Mouse (Mus musculus): Measurements from ENCODE around the gene Cyp39a1. TPM values are rescaled to one million over a fixed set of nuclear protein-coding genes. Genes with fewer than 3 reads are reported as not detected.

Cyp39a1 gene
- polyA plus RNA-seq, 1 experiment from 2014 or later = 27.0 TPM

DNA sequence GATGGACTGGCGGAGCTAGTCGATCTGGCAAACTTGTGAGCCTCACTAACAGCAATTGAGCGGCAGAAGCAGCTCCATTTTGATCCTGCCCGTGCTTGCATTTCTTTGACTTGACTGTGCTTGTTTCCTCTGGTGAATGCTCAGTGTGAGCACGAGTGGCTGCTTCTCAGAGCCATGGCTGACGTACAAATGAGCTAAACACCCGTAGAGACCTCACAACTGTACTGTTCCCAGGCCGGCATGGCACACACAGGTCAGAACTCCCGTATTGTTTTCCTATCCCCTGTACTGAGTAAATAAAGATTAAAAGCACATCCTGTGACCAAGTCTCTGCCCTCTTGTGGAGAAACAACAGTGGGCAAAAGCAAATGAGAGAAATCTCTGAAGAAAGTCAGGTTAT is 22.4 kb downstream of the Cyp39a1 start:
- no peaks in the 10 kb centered on the region for H3K27me3 ChIP-seq
- H3K9me3 ChIP-seq = no peaks in the 10 kb centered on the region
- 77% methylated on average over 9 of the region's 9 CpGs for WGBS
- H3K27ac ChIP-seq = no peak overlapping the region
- no peak for ATAC-seq (ENCODE audit: insufficient number of reproducible peaks, low FRiP score, low TSS enrichment, low read depth)
- no peak overlapping the region for H3K9ac ChIP-seq
- H3K4me3 ChIP-seq = no peak overlapping the region
- no peaks in the 10 kb centered on the region for H3K4me1 ChIP-seq
- no peak overlapping the region for H3K4me2 ChIP-seq
- peaks cover 31% of the 10 kb centered on the region for H3K36me3 ChIP-seq

DNA sequence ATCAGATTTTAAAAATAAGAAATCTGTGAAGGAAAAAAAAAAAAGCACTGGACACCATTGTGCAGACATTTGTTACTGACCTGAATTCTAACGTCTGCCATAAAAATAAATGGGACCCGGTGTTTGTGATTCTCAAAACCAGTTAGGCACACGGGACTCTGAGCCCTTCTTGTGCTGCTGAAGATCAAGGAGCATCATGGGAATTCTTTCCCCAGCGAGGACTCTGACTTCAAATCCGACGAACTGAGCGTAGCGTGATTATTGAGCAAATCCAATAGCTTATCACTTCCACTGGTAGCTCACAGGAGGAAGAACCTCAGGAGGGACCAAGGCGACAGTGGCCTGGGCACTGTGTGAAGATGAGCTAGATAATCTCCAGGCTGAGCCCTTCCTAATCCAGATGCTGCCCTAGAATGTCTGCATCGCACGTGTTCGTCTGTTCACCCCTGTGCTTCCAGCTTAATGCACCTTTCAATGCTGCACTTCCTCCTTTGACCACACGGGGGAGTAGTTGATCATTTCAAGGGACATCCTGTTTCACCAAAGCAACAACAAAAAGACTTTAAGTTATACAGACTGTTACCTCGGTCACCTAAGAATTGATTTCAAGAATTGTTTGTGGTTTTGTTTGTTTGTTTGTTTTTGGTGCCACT is 31.9 kb downstream of the Cyp39a1 start:
- whole genome bisulfite sequencing = 45% methylated on average over 14 of the region's 14 CpGs
- H3K4me2 ChIP-seq = no peak overlapping the region
- no peak for ATAC-seq (ENCODE audit: insufficient number of reproducible peaks, low FRiP score, low TSS enrichment, low read depth)

DNA sequence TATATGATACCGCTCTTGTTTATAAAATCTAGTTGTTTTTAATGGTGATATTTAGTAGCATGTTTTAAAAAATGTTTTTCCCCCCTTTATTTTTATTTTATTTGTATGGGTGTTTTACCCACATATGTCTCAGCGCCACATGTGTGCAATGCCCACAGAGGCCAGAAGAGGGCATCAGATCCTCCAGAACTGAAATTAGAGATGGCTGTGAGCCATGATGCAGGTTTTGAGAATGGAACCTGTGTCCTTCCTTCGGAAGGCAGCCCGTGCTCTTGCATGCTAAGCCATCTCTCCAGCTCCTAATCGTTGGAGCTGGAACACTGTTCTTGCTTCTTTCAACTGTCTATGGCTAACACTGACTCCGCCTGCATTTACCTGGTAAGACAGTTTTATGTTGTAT is 33.8 kb downstream of the Cyp39a1 start:
- Histone ChIP-seq H3K9me3 (no peaks in the 10 kb centered on the region), H3K4me1 (no peaks in the 10 kb centered on the region), H3K36me3 (peaks cover 4% of the 10 kb centered on the region; the same call in 1 of the 2 replicates), H3K4me2 (no peak overlapping the region), H3K27me3 (no peaks in the 10 kb centered on the region), H3K9ac (no peak overlapping the region), H3K4me3 (no peak overlapping the region), H3K27ac (no peak overlapping the region)
- ATAC-seq (ENCODE audit: insufficient number of reproducible peaks, low FRiP score, low TSS enrichment, low read depth) = no peak
- 71% methylated on average over 6 of the region's 6 CpGs for WGBS

More for the DNA sequence above, 31.9 kb downstream of the Cyp39a1 start:
- no peaks in the 10 kb centered on the region for H3K4me1 ChIP-seq
- no peak overlapping the region for H3K4me3 ChIP-seq
- peaks cover 16% of the 10 kb centered on the region for H3K36me3 ChIP-seq
- H3K9ac ChIP-seq = no peak overlapping the region
- no peaks in the 10 kb centered on the region for H3K9me3 ChIP-seq
- H3K27ac ChIP-seq = no peak overlapping the region
- H3K27me3 ChIP-seq = no peaks in the 10 kb centered on the region

DNA sequence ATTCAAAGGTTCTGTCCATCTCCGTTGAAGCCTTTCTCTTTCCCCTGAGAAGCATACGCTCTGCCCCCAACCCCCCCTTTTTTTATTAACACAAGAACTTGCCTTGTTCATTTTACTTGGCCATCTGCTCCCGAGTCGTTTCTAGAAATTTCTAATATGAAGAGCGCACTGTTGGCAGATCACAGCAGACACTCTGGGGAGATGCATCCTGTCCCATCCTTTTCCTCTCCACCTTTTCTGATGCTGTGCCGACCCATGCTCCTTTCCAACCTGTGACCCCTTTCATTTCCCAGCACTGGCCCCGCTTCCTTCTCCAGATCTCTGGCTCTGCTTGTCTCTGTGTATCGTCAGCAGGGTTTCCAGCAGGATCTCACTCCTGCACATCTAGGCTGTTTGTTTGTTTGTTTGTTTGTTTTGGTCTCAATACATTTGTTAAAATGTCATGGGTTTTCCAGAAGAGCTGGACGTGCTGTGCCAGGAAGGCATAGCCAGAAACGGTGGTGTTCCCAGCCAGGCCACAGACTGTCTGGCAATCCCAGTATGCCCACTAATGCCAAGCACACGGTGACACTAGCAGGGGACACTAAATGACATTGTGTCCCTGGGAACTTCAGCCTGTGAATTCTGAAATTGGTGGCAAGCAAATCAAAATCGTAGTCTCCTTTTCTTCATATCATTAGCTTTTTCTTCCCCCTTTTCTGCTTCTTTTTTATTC is 37.1 kb downstream of the Cyp39a1 start:
- Histone ChIP-seq H3K27ac (no peak overlapping the region), H3K27me3 (no peaks in the 10 kb centered on the region), H3K4me1 (no peaks in the 10 kb centered on the region), H3K36me3 (0 out of 2 replicates have a peak, but pooled peaks cover 4% of the 10 kb centered on the region), H3K4me3 (no peak overlapping the region), H3K9me3 (no peaks in the 10 kb centered on the region), H3K9ac (no peak overlapping the region), H3K4me2 (no peak overlapping the region)
- no peak for ATAC-seq (ENCODE audit: insufficient number of reproducible peaks, low FRiP score, low TSS enrichment, low read depth)
- 83% methylated on average over 12 of the region's 12 CpGs for WGBS

DNA sequence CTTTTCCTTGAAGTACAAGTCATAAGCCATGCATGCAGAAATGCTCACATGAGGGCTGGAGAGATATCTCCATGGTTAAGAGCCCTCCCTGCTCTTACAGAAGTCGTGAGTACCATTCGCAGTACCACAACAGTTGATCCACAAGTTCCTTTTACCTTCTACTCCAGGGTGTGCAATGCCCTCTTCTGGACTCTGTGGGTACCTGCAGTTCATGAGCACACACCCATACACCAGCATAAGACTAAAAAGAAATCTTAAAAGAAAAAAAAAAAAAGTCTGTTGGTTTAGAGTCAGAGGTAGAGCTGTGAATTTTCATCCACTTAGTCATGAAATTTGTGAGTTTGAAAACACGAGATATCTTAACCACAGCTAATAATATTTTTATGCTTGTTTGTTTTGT is 39.5 kb downstream of the Cyp39a1 start:
- no peaks in the 10 kb centered on the region for H3K4me1 ChIP-seq
- no peaks in the 10 kb centered on the region for H3K27me3 ChIP-seq
- H3K4me2 ChIP-seq = no peak overlapping the region
- no peak for ATAC-seq (ENCODE audit: insufficient number of reproducible peaks, low FRiP score, low TSS enrichment, low read depth)
- no peak overlapping the region for H3K4me3 ChIP-seq
- no peak overlapping the region for H3K27ac ChIP-seq
- H3K36me3 ChIP-seq = 0 out of 2 replicates have a peak, but pooled peaks cover 4% of the 10 kb centered on the region
- WGBS = 92% methylated on average over 3 of the region's 3 CpGs
- no peaks in the 10 kb centered on the region for H3K9me3 ChIP-seq
- H3K9ac ChIP-seq = no peak overlapping the region

DNA sequence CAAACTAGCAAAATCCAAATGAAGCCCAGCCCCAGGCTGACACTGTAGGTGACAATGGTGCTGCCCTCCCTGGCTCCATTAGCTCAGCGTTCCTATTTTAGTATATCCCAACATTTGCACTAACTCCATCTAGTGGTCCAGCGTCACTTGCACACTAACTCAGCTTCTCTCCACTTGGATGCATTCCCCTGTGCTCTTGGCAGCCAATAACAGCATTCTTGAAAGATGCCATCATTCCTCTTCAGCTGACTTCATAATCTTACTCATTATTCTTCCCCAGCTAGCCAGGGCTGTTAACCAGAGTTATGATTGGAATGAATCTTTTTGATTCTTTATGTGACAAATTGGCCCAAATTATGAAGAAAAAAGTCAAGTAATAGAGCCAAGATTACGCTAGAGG is 40.0 kb downstream of the Cyp39a1 start:
- Histone ChIP-seq H3K27ac (no peak overlapping the region), H3K9ac (no peak overlapping the region), H3K9me3 (no peaks in the 10 kb centered on the region), H3K4me3 (no peak overlapping the region), H3K36me3 (0 out of 2 replicates have a peak, but pooled peaks cover 4% of the 10 kb centered on the region), H3K4me2 (no peak overlapping the region), H3K4me1 (no peaks in the 10 kb centered on the region), H3K27me3 (no peaks in the 10 kb centered on the region)
- WGBS = 61% methylated on average over 3 of the region's 3 CpGs
- no peak for ATAC-seq (ENCODE audit: insufficient number of reproducible peaks, low FRiP score, low TSS enrichment, low read depth)

DNA sequence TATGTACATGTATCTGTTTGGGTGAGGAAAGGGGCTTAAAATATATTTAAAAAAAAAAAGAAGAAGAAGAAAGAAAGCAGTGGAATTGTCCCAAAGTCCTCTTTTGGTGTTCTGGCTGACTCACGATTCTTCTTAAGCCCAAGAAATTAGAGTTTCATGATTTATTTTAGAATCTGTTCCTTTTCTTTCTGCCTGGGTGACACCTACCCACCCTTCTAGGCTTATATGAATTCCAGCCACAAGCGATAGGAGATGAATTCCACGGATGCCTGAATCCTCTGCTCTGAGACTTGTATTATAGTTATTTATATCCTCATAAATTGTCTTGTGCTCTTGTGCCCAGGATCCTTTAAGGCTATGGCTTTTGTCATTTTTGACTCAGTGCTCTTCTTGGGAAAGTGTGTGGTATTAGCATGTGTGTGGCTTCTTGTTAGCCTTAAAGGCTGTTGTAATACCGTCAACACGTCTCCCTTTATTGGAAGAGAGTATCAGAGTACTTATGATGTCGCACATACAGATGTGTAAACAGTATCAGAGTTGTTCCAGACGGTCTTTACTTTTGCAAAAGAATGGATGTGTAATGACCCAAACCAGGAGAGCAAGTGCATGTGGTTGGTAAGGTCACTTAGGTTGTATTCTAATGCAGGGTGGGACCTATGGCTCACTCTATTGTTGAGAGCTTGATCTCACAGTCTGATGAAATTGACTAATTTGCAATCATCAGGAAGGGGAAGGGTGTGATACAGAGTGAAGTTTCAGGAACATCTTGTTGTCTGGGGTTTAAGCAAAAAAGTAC is 44.5 kb downstream of the Cyp39a1 start:
- WGBS = 66% methylated on average over 7 of the region's 7 CpGs

DNA sequence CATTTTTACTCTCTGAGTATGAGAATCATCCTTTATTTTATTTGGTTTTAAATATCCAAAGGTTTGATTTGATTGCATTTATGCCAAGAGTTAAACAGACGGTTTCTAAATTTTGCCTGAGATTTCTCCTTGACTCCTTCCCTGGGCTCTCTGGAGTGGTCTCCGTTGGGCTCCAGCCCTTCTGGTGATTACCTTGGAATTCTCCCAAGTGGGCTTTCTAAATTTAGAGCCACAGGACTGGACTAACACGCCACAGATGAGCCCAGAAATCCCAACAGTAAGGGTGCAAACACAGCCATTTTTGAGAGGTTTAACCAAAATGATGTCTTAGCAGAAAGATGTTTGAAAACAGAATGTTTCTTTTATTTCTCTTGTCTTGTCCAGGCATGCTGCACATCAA is 47.0 kb downstream of the Cyp39a1 start:
- Histone ChIP-seq H3K27me3 (no peaks in the 10 kb centered on the region), H3K27ac (no peak overlapping the region), H3K4me3 (no peak overlapping the region), H3K9ac (no peak overlapping the region), H3K9me3 (no peaks in the 10 kb centered on the region), H3K4me2 (no peak overlapping the region), H3K4me1 (peaks cover 4% of the 10 kb centered on the region; the same call in 1 of the 2 replicates), H3K36me3 (no peaks in the 10 kb centered on the region)
- WGBS = 47% methylated on average over 3 of the region's 3 CpGs
- no peak for ATAC-seq (ENCODE audit: insufficient number of reproducible peaks, low FRiP score, low TSS enrichment, low read depth)

More for the DNA sequence above, 44.5 kb downstream of the Cyp39a1 start:
- no peak overlapping the region for H3K4me2 ChIP-seq
- no peak for ATAC-seq (ENCODE audit: insufficient number of reproducible peaks, low FRiP score, low TSS enrichment, low read depth)
- H3K36me3 ChIP-seq = 0 out of 2 replicates have a peak, but pooled peaks cover 4% of the 10 kb centered on the region
- H3K27ac ChIP-seq = no peak overlapping the region
- H3K9ac ChIP-seq = no peak overlapping the region
- H3K4me1 ChIP-seq = no peaks in the 10 kb centered on the region
- H3K27me3 ChIP-seq = no peaks in the 10 kb centered on the region
- H3K9me3 ChIP-seq = no peaks in the 10 kb centered on the region
- no peak overlapping the region for H3K4me3 ChIP-seq

DNA sequence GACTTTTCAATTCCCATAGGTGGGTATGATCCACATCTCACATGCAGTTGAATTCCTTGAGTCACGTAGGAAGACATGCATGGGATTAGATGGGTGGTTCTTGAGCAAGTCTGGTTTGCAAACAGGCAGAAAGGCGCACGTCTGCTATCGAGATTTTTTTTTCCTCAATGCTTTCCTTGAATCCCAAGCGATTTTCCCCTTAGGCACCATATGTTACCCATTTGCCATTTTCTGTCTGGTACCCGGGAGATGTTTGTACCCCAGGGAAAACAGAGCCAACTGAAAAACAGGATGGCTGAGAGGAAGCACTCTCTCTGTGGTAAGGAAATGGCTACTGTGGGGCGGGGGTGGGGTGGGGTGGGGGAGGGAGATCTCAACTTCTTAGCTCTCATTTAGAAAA is 49.4 kb downstream of the Cyp39a1 start:
- Histone ChIP-seq H3K4me1 (peaks cover 4% of the 10 kb centered on the region; the same call in 1 of the 2 replicates), H3K4me2 (no peak overlapping the region), H3K36me3 (no peaks in the 10 kb centered on the region), H3K27me3 (no peaks in the 10 kb centered on the region), H3K27ac (no peak overlapping the region), H3K9ac (no peak overlapping the region), H3K4me3 (no peak overlapping the region), H3K9me3 (no peaks in the 10 kb centered on the region)
- no peak for ATAC-seq (ENCODE audit: insufficient number of reproducible peaks, low FRiP score, low TSS enrichment, low read depth)
- 40% methylated on average over 7 of the region's 7 CpGs for WGBS

DNA sequence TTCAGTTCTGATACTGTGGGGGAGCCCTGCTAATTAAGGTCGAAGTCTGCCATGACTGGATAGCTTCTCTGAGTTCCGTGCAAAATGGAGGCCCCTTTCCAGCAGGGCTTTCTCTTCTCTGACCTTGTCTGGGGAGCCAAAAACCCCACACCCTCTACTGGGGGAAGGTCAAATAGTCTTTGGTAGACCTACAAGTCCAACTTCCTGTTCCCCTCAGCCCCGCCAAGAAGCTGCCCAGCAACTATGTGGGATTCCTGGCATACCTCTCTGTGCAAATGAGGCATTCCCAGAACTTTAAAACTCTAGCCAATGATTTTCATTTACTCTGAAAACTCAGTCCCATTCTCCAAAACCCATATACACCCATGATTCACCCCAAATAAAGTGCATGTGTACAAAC is 52.2 kb downstream of the Cyp39a1 start:
- H3K27me3 ChIP-seq = no peaks in the 10 kb centered on the region
- no peak overlapping the region for H3K4me3 ChIP-seq
- no peak overlapping the region for H3K4me2 ChIP-seq
- peaks cover 4% of the 10 kb centered on the region; the same call in 1 of the 2 replicates for H3K4me1 ChIP-seq
- WGBS = 64% methylated on average over 3 of the region's 3 CpGs
- no peak overlapping the region for H3K9ac ChIP-seq
- H3K9me3 ChIP-seq = no peaks in the 10 kb centered on the region
- no peaks in the 10 kb centered on the region for H3K36me3 ChIP-seq
- ATAC-seq (ENCODE audit: insufficient number of reproducible peaks, low FRiP score, low TSS enrichment, low read depth) = no peak
- H3K27ac ChIP-seq = no peak overlapping the region

DNA sequence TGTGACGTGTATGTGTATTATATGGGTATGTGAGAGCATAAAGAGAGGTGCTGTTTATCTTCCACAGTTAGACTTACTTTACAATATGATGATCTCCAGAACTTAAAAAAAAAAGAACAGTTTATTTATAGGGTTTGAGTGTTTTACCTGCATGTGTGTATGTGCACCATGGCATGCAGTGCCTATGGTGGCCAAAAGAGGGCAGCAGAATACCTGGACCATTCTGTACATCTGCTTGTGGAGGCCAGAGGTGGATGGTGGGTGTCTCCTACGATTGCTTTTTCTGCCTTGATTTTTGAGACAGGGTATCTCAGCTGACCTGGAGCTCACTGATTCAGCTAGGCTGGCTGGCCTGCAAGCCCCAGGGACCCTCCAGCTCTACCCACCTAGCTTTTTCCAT is 57.3 kb downstream of the Cyp39a1 start:
- no peak overlapping the region for H3K4me3 ChIP-seq
- H3K27ac ChIP-seq = no peak overlapping the region
- H3K27me3 ChIP-seq = no peaks in the 10 kb centered on the region
- no peak for ATAC-seq (ENCODE audit: insufficient number of reproducible peaks, low FRiP score, low TSS enrichment, low read depth)
- no peak overlapping the region for H3K9ac ChIP-seq
- H3K36me3 ChIP-seq = no peaks in the 10 kb centered on the region
- 97% methylated on average over 2 of the region's 2 CpGs for WGBS
- no peaks in the 10 kb centered on the region for H3K4me1 ChIP-seq
- no peak overlapping the region for H3K4me2 ChIP-seq
- H3K9me3 ChIP-seq = no peaks in the 10 kb centered on the region

DNA sequence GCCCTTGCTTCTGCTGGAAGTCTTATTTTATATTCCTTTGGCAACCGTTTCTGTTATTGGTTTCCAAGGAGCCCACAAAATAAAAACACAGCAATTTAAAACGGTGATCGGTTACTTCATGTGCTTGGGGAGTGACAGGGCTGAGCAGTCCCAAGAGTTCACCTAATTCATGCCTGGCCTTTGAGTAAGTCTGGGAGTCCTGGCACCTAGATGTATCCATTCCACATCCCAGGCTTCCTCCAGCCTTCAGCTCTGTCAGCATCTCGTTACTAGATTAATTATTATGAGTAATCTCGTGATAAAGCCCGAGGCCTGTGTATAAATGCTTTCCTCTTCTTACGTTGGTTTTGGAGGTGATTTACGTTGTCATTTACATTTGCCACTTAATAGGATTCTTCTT is 64.1 kb downstream of the Cyp39a1 start:
- ATAC-seq (ENCODE audit: insufficient number of reproducible peaks, low FRiP score, low TSS enrichment, low read depth) = no peak
- no peaks in the 10 kb centered on the region for H3K36me3 ChIP-seq
- WGBS = 54% methylated on average over 8 of the region's 8 CpGs
- no peak overlapping the region for H3K4me2 ChIP-seq
- H3K4me1 ChIP-seq = no peaks in the 10 kb centered on the region
- H3K27ac ChIP-seq = no peak overlapping the region
- H3K9me3 ChIP-seq = no peaks in the 10 kb centered on the region
- H3K9ac ChIP-seq = no peak overlapping the region
- H3K27me3 ChIP-seq = no peaks in the 10 kb centered on the region
- H3K4me3 ChIP-seq = no peak overlapping the region
